20 mouse cellular contexts compared by ENCODE assay signal in genomic region chr1:31382192-31382591, GRCm38 (mm10).
A peak's percentile ranks its signal among the peaks of the same experiment; 100 is the strongest.
DNase-seq lines count a peak whose midpoint lies in the region; ATAC-seq and TF ChIP-seq lines count a peak whose summit lies in the region.
"Had no signal": no experiment of that assay in that cellular context is flagged by ENCODE, and none has a peak within 500 bp of the region (broad histone marks: within the 10 kb centered on the region; RNA-seq: fewer than 3 reads in every experiment).

No protein-coding gene starts in this region.

- ATAC-seq in granulocyte monocyte progenitor cell, adult 5-6 weeks (replicated peaks; ENCODE audit: poor library complexity, severe bottlenecking), result peak; percentile 58
- peak; percentile 64 for ATAC-seq in megakaryocyte progenitor cell, adult 5-6 weeks (replicated peaks; ENCODE audit: poor library complexity)
- ATAC-seq: activated CD4-positive, CD25-positive, alpha-beta regulatory T cell, adult 4 months; CD4-positive, CD25-positive, alpha-beta regulatory T cell, adult 4 months; Patski had no signal

- no peak for TF ChIP-seq CTCF in lung, adult 2 months (IDR thresholded peaks at IDR 0.05; ENCODE audit: insufficient read depth, low read length)

- no peaks in the 10 kb centered on the region for H3K4me1 ChIP-seq in lung, adult 2 months (ENCODE audit: control insufficient read depth, insufficient read depth, low read length)

- WGBS in lung, adult 2 months, result 62% methylated on average over 4 of the region's 4 CpGs

- TF ChIP-seq POLR2A in lung, adult 2 months (IDR thresholded peaks at IDR 0.05; ENCODE audit: borderline replicate concordance, extremely low read depth, low read depth, low read length), result no peak

- H3K4me3 ChIP-seq in lung, adult 2 months (replicated peaks; ENCODE audit: extremely low read depth, low read depth, low read length), result no peak overlapping the region

- DNase-seq in 416B (ENCODE audit: low read depth), result peak; percentile 65
- DNase-seq in lung, adult 2 months, result no peak
- no peak for DNase-seq in retina, embryonic 14.5 days (ENCODE audit: low spot score)
- no peak for DNase-seq in B cell, adult 2 months
- DNase-seq: adrenal gland, adult 2 months; adrenal gland, adult 8-10 months; adrenal gland, postnatal 10 days; adrenal gland, postnatal 14 days; adrenal gland, postnatal 25 days; adrenal gland, postnatal 36 days; cerebellum, adult 11 months; cerebellum, adult 11-12 months; cerebellum, adult 18-20 months; cerebellum, adult 2 months; cerebellum, adult 8-10 months had no signal
